Mouse (Mus musculus) ES-E14 (cell line): Measurements from ENCODE around the gene Fam120a.

Source experiments
- CHD2 ChIP-seq: IDR thresholded peaks from 2 replicates; pipeline ENCODE4 v1.6.1; 2014; ENCODE audit warnings: mild to moderate bottlenecking, low read depth, low read length, inconsistent platforms
- HCFC1 ChIP-seq: IDR thresholded peaks from 2 replicates; pipeline ENCODE4 v1.6.1; 2012; ENCODE audit warnings: low read length, inconsistent platforms, borderline replicate concordance; ENCODE audit not compliant: insufficient read depth
- MAFK ChIP-seq: IDR thresholded peaks from 2 replicates; pipeline ENCODE4 v1.6.1; 2014; ENCODE audit warnings: mild to moderate bottlenecking, low read depth, low read length, inconsistent platforms; ENCODE audit not compliant: insufficient read depth
- ZC3H11A ChIP-seq: IDR thresholded peaks from 2 replicates; pipeline ENCODE4 v1.6.1; 2012; ENCODE audit warnings: low read depth, mild to moderate bottlenecking, inconsistent platforms, low read length, borderline replicate concordance
- ZNF384 ChIP-seq: IDR thresholded peaks from 2 replicates; pipeline ENCODE4 v1.6.1; 2012; ENCODE audit warnings: low read depth, low read length, inconsistent platforms

GRCm38 (mm10) chr13:48974266-48974665 lies 6.4 kb upstream of the Fam120a start:
- TF ChIP-seq CHD2 (no peak), HCFC1 (no peak), ZNF384 (no peak), ZC3H11A (no peak), MAFK (no peak)
